Mouse (Mus musculus): Measurements from ENCODE around the gene Psmc5.

Gene Psmc5

DNA sequence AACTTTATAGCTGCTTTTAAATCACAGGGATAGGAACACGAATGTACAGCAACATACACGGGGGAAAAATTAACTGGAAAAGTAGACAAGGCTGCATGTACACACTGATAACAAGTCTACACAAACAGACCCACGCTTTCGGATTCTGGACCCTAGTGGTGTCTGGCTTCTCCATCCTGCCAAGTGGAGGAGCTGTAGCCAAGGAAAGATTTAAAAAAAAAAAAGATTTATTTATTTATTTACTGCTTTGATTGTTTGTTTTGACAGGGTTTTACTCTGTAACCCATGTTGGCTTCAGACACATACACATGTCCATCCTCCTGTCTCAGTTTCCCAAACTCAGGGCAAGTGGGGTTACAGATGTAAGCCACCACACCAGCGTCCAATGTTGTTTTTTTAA, 51.5 kb downstream of the Psmc5 start:
- no peak for DNase-seq (ENCODE audit: low spot score in 2 of 2)

DNA sequence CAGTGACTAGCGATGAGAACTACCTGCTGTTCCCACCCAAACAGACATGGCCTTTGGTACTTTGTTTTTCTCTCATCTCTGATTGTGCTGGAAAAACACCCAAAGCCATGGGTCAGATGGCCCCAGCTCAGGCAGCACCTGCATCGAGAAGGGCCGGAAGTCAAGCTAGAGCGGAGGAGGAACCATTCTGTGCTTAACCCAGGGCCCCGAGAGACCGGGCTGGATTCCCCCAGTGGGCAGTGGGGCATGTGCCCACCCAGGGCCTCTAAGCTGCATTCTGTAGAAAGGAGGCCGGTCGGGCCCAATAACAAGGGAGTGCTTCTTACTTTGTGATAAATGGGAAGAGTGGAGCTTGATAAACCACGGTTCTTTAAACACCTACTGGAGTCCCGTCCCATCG, 52.2 kb downstream of the Psmc5 start:
- no peak for DNase-seq (ENCODE audit: low spot score in 2 of 2)

- DNase-seq (ENCODE audit: low spot score in 2 of 2) = no peak
Observed at GRCm38 (mm10) chr11:106310123-106310522, 54.2 kb downstream of the Psmc5 start.
